8 mouse cellular contexts compared by ENCODE assay signal in genomic region chr3:94838631-94839030, GRCm38 (mm10). TPM values are rescaled to one million over a fixed set of nuclear protein-coding genes. Genes with fewer than 3 reads are reported as not detected.
DNase-seq lines count a peak whose midpoint lies in the region; ATAC-seq and TF ChIP-seq lines count a peak whose summit lies in the region.

No protein-coding gene starts in this region.

- whole genome bisulfite sequencing in heart, adult 2 months = 8% methylated on average over 9 of the region's 9 CpGs
- 40% methylated on average over 9 of the region's 9 CpGs for WGBS in limb, embryonic 10.5 days
- WGBS in midbrain, embryonic 14.5 days = 10% methylated on average over 9 of the region's 9 CpGs

- no peaks in the 10 kb centered on the region for H3K4me1 ChIP-seq in brown adipose tissue, adult 24 weeks (ENCODE audit: control insufficient read depth, insufficient read depth, insufficient read length, low read length)
- H3K4me1 ChIP-seq in heart, adult 2 months (ENCODE audit: control insufficient read depth, insufficient read depth, low read length) = peaks cover 5% of the 10 kb centered on the region
- peaks cover 12% of the 10 kb centered on the region for H3K4me1 ChIP-seq in limb, embryonic 10.5 days
- peaks cover 13% of the 10 kb centered on the region for H3K4me1 ChIP-seq in midbrain, embryonic 14.5 days (ENCODE audit: control insufficient read depth, insufficient read depth, low read length)

- intact Hi-C loops in gastrocnemius, postnatal 36 days (cut with DNase I) = no loop called here
- intact Hi-C loops in heart, adult 2 months (cut with DNase I) = loop anchor here (2.0 kb wide), 1 partner anchor 48 kb away; the partner anchor contains the start of gene Psmb4
- intact Hi-C loops in left cerebral cortex, postnatal 14 days (cut with DNase I) = loop anchor here (5.0 kb wide), 2 partner anchors 51 to 256 kb away; partner anchors contain the start of genes Cgn and Snx27

- no peaks in the 10 kb centered on the region for H3K27me3 ChIP-seq in heart, adult 2 months (ENCODE audit: control insufficient read depth, insufficient read depth, low read length)
- no peaks in the 10 kb centered on the region for H3K27me3 ChIP-seq in limb, embryonic 10.5 days (ENCODE audit: low read depth, poor library complexity, severe bottlenecking)
- no peaks in the 10 kb centered on the region for H3K27me3 ChIP-seq in midbrain, embryonic 14.5 days (ENCODE audit: control insufficient read depth, insufficient read depth, low read length)

- peak overlapping the region; percentile 66 for H3K4me2 ChIP-seq in midbrain, embryonic 14.5 days (ENCODE audit: low read length)

- no peak for TF ChIP-seq CTCF in heart, adult 2 months (IDR thresholded peaks at IDR 0.05)

- no peak for TF ChIP-seq POLR2A in heart, adult 2 months (IDR thresholded peaks at IDR 0.05; ENCODE audit: insufficient read depth, low read depth, low read length)

- H3K4me3 ChIP-seq in brown adipose tissue, adult 24 weeks (ENCODE audit: insufficient read depth, low read depth, low read length) = peak overlapping the region; percentile 87
- peak overlapping the region; percentile 77 for H3K4me3 ChIP-seq in heart, adult 2 months
- peak overlapping the region; percentile 84 for H3K4me3 ChIP-seq in limb, embryonic 10.5 days
- H3K4me3 ChIP-seq in midbrain, embryonic 14.5 days (replicated peaks; ENCODE audit: low read depth, low read length) = peak overlapping the region; percentile 61

- no peak for ATAC-seq in midbrain, embryonic 14.5 days (ENCODE audit: low FRiP score, low TSS enrichment)

- no peak for TF ChIP-seq EP300 in heart, adult 2 months (IDR thresholded peaks at IDR 0.05; ENCODE audit: insufficient read depth, low read depth, low read length)

- H3K9ac ChIP-seq in heart, adult 2 months (ENCODE audit: low read depth, low read length) = peak overlapping the region; percentile 80
- H3K9ac ChIP-seq in midbrain, embryonic 14.5 days (replicated peaks; ENCODE audit: low read length) = peak overlapping the region; percentile 97

- peak; percentile 16 for DNase-seq in gastrocnemius, adult 18-20 months (ENCODE audit: low spot score)
- no peak for DNase-seq in gastrocnemius, postnatal 36 days
- peak; percentile 28 to 38 for DNase-seq in heart, adult 2 months
- DNase-seq in limb, embryonic 10.5 days (ENCODE audit: low spot score) = no peak
- DNase-seq in midbrain, embryonic 14.5 days = peak; percentile 37
- DNase-seq in left cerebral cortex, postnatal 14 days (ENCODE audit: low spot score in 2 of 2) = no peak
- DNase-seq in spleen, postnatal 14 days (ENCODE audit: low spot score in 2 of 2) = no peak

- H3K27ac ChIP-seq in brown adipose tissue, adult 24 weeks (replicated peaks; ENCODE audit: low read depth, low read length) = peak overlapping the region; percentile 76
- H3K27ac ChIP-seq in heart, adult 2 months = peak overlapping the region; percentile 93
- peak overlapping the region; percentile 99 for H3K27ac ChIP-seq in limb, embryonic 10.5 days
- peak overlapping the region; percentile 100 for H3K27ac ChIP-seq in midbrain, embryonic 14.5 days (replicated peaks; ENCODE audit: low read depth, low read length)

- no peaks in the 10 kb centered on the region for H3K9me3 ChIP-seq in limb, embryonic 10.5 days (replicated peaks)
- no peaks in the 10 kb centered on the region for H3K9me3 ChIP-seq in midbrain, embryonic 14.5 days (ENCODE audit: control insufficient read depth, low read length)

- peaks cover 4% of the 10 kb centered on the region for H3K36me3 ChIP-seq in heart, adult 2 months (ENCODE audit: control insufficient read depth, insufficient read depth, low read length)
- peaks cover 3% of the 10 kb centered on the region; the same call in 1 of the 2 replicates for H3K36me3 ChIP-seq in limb, embryonic 10.5 days
- no peaks in the 10 kb centered on the region for H3K36me3 ChIP-seq in midbrain, embryonic 14.5 days (ENCODE audit: control insufficient read depth, insufficient read depth, low read length)

- H3K79me2 ChIP-seq in heart, adult 2 months (replicated peaks; ENCODE audit: control insufficient read depth, insufficient read depth, low read length) = peaks cover 9% of the 10 kb centered on the region

RNA-seq across cellular contexts. Expression of gene Pogz, which starts 1.3 kb away (rescaled TPM):
- total RNA-seq in gastrocnemius, adult 18-20 months (2021) = 10 to 100 TPM; 13.0 to 16.4 TPM
- total RNA-seq in gastrocnemius, postnatal 36 days (2021) = 10 to 100 TPM; 12.3 to 14.5 TPM
- 4.9 and 7.7 TPM in 2 replicates for polyA plus RNA-seq in brown adipose tissue, adult 24 weeks (2012; ENCODE audit: insufficient read depth, insufficient read length, missing spikeins)
- total RNA-seq in heart, adult 2 months (2021) = 10 to 100 TPM; 17.3 TPM
- polyA plus RNA-seq in heart, adult 2 months (2012; rRNA removed) = 13.7 and 16.4 TPM in 2 replicates
- 17.7 and 21.4 TPM in 2 replicates for polyA plus RNA-seq in limb, embryonic 10.5 days (2016; fragmentation: Nextera tagmentation; extraction: Ambion mirVana)
- 24.2 and 28.7 TPM in 2 replicates for polyA plus RNA-seq in midbrain, embryonic 14.5 days (2014; fragmentation: Nextera tagmentation; extraction: Ambion mirVana)
- total RNA-seq in left cerebral cortex, postnatal 14 days (2021) = 10 to 100 TPM; 53.7 to 57.9 TPM

RNA-seq across cellular contexts. Expression of gene Psmb4, which starts 48.1 kb away (rescaled TPM):
- 100 to 1,000 TPM; 173 to 201 TPM for total RNA-seq in gastrocnemius, adult 18-20 months (2021)
- total RNA-seq in gastrocnemius, postnatal 36 days (2021) = 100 to 1,000 TPM; 189 to 190 TPM
- 311 and 370 TPM in 2 replicates for polyA plus RNA-seq in brown adipose tissue, adult 24 weeks (2012; ENCODE audit: insufficient read depth, insufficient read length, missing spikeins)
- total RNA-seq in heart, adult 2 months (2021) = 100 to 1,000 TPM; 212 to 223 TPM
- polyA plus RNA-seq in heart, adult 2 months (2012; rRNA removed) = 232 and 374 TPM in 2 replicates
- polyA plus RNA-seq in limb, embryonic 10.5 days (2016; fragmentation: Nextera tagmentation; extraction: Ambion mirVana) = 364 and 392 TPM in 2 replicates
- 377 and 407 TPM in 2 replicates for polyA plus RNA-seq in midbrain, embryonic 14.5 days (2014; fragmentation: Nextera tagmentation; extraction: Ambion mirVana)
- total RNA-seq in left cerebral cortex, postnatal 14 days (2021) = 100 to 1,000 TPM; 249 to 266 TPM

RNA-seq across cellular contexts. Expression of gene Cgn, which starts 52.3 kb away (rescaled TPM):
- under 1 TPM; 0.05 to 0.14 TPM for total RNA-seq in gastrocnemius, adult 18-20 months (2021)
- total RNA-seq in gastrocnemius, postnatal 36 days (2021) = under 1 TPM; 0.12 to 0.13 TPM
- not detected in 2 replicates for polyA plus RNA-seq in brown adipose tissue, adult 24 weeks (2012; ENCODE audit: insufficient read depth, insufficient read length, missing spikeins)
- under 1 TPM; 0.25 to 0.50 TPM for total RNA-seq in heart, adult 2 months (2021)
- 0.26 and 0.43 TPM in 2 replicates for polyA plus RNA-seq in heart, adult 2 months (2012; rRNA removed)
- 6.2 and 6.5 TPM in 2 replicates for polyA plus RNA-seq in limb, embryonic 10.5 days (2016; fragmentation: Nextera tagmentation; extraction: Ambion mirVana)
- 5.9 and 7.7 TPM in 2 replicates for polyA plus RNA-seq in midbrain, embryonic 14.5 days (2014; fragmentation: Nextera tagmentation; extraction: Ambion mirVana)
- 1 to 10 TPM; 3.9 to 4.5 TPM for total RNA-seq in left cerebral cortex, postnatal 14 days (2021)

Comparison
In these comparisons a context has a peak if more than half of its experiments do, and no peak if none do; other contexts are left out.
1. DNase-seq: peak in gastrocnemius, adult 18-20 months (single experiment), heart, adult 2 months (2 of 2) and midbrain, embryonic 14.5 days (single experiment); none in gastrocnemius, postnatal 36 days (0 of 2), limb, embryonic 10.5 days (single experiment), left cerebral cortex, postnatal 14 days (0 of 2) and spleen, postnatal 14 days (0 of 2).
2. Peak in every context shown above with its lines, with median percentiles within 50 percentile points of each other: H3K27ac ChIP-seq and H3K4me3 ChIP-seq.